Mouse (Mus musculus) ES-E14 (cell line): ENCODE results near the gene Nprl3. TPM values are rescaled to one million over a fixed set of nuclear protein-coding genes. Genes with fewer than 3 reads are reported as not detected.
"Not testable (repeated sequence)": the region's sequence is repeated elsewhere in the genome, so short reads cannot be mapped to it uniquely, and the experiment has no call there.

Experiments used
- DNase-seq: peaks from one replicate; pipeline ENCODE4 v3.0.0-alpha.2; 2013; ENCODE audit warnings: low read depth, low spot score
- H3K27ac ChIP-seq: 2 replicates; pipeline ENCODE4 v1.5.1; 2012; ENCODE audit warnings: low read depth, mild to moderate bottlenecking, low read length, moderate library complexity, mixed read lengths; ENCODE audit not compliant: poor library complexity, insufficient read depth, severe bottlenecking
- H3K36me3 ChIP-seq: 2 replicates; pipeline ENCODE4 v1.6.1; 2012; ENCODE audit warnings: mild to moderate bottlenecking, low read length, moderate library complexity, mixed read lengths; ENCODE audit not compliant: control insufficient read depth, poor library complexity, insufficient read depth, severe bottlenecking
- H3K4me1 ChIP-seq, 2 experiments: fragments of 150-350 bp in 1 of 2; sonication (generic) in 1 of 2; 2 replicates each; pipeline ENCODE4 v1.6.1; 2012; ENCODE audit warnings: low read length in 2 of 2, mild to moderate bottlenecking in 1 of 2, mixed read lengths in 1 of 2; ENCODE audit not compliant: control insufficient read depth in 2 of 2, insufficient read depth in 2 of 2, poor library complexity in 1 of 2
- H3K4me3 ChIP-seq, 2 experiments: fragments of 150-350 bp in 1 of 2; sonication (generic) in 1 of 2; 2 replicates each; pipeline ENCODE4 v1.5.1; 2012; ENCODE audit warnings: low read length in 2 of 2, low read depth in 1 of 2, mild to moderate bottlenecking in 1 of 2, mixed read lengths in 1 of 2; ENCODE audit not compliant: insufficient read depth in 1 of 2, poor library complexity in 1 of 2, severe bottlenecking in 1 of 2
- H3K9ac ChIP-seq: 2 replicates; pipeline ENCODE4 v1.6.1; 2012; ENCODE audit warnings: low read depth, mild to moderate bottlenecking, low read length, mixed read lengths; ENCODE audit not compliant: poor library complexity, insufficient read depth, severe bottlenecking
- H3K9me3 ChIP-seq: fragments of 150-350 bp; sonication (generic); 2 replicates; pipeline ENCODE4 v1.6.1; 2012; ENCODE audit warnings: low read depth, mild to moderate bottlenecking, low read length; ENCODE audit not compliant: control insufficient read depth, insufficient read depth
- CHD2 ChIP-seq: IDR thresholded peaks from 2 replicates; pipeline ENCODE4 v1.6.1; 2014; ENCODE audit warnings: mild to moderate bottlenecking, low read depth, low read length, inconsistent platforms
- HCFC1 ChIP-seq: IDR thresholded peaks from 2 replicates; pipeline ENCODE4 v1.6.1; 2012; ENCODE audit warnings: low read length, inconsistent platforms, borderline replicate concordance; ENCODE audit not compliant: insufficient read depth
- MAFK ChIP-seq: IDR thresholded peaks from 2 replicates; pipeline ENCODE4 v1.6.1; 2014; ENCODE audit warnings: mild to moderate bottlenecking, low read depth, low read length, inconsistent platforms; ENCODE audit not compliant: insufficient read depth
- ZC3H11A ChIP-seq: IDR thresholded peaks from 2 replicates; pipeline ENCODE4 v1.6.1; 2012; ENCODE audit warnings: low read depth, mild to moderate bottlenecking, inconsistent platforms, low read length, borderline replicate concordance
- ZNF384 ChIP-seq: IDR thresholded peaks from 2 replicates; pipeline ENCODE4 v1.6.1; 2012; ENCODE audit warnings: low read depth, low read length, inconsistent platforms
- in situ Hi-C, 2 experiments: fragments of 600-800 bp; cut with MboI; formaldehyde crosslinking; loops; one replicate each; pipeline ENCODE4 v1.15.1; 2025; ENCODE audit warnings: low sequenced_read_pairs in 2 of 2, inconsistent platforms in 1 of 2; ENCODE audit not compliant: unreplicated experiment in 2 of 2
- total RNA-seq: library from RNA; depleted of rRNA; stranded (reverse); fragments of 300-350 nt; gene quantifications from 2 replicates; pipeline ENCODE4 v1.2.3, GENCODE M21; 2012

The Nprl3 gene
- total RNA-seq, 1 experiment, result 47.2 TPM

DNA sequence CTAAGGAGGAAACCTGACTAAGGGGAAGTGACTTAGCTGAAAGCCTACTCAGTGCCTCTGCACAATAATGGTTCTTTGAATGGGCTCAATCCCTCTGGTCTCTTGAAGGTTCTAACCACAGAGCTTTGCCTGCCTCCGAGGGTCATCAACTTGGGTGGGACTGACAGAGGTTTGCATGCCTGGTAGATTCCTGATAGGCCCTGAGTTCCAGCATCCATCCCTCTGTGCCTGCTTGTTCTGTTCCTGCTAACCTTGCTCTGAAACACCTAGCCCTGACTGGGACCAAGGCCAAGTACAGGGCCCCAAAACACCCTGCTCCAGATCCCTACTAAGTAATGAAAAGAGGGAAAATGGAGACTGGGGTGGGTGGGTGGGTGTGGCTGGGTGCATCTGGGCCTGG, 35.9 kb upstream of the Nprl3 start:
- TF ChIP-seq HCFC1 (no peak), MAFK (no peak), ZC3H11A (no peak), CHD2 (no peak), ZNF384 (no peak)
- Histone ChIP-seq H3K9ac (no peak overlapping the region), H3K9me3 (no peaks in the 10 kb centered on the region), H3K36me3 (no peaks in the 10 kb centered on the region), H3K27ac (no peak overlapping the region), H3K4me3 (no peak overlapping the region), H3K4me1 (no peaks in the 10 kb centered on the region)
- no peak for DNase-seq
- in situ Hi-C loops, result no loop called here

DNA sequence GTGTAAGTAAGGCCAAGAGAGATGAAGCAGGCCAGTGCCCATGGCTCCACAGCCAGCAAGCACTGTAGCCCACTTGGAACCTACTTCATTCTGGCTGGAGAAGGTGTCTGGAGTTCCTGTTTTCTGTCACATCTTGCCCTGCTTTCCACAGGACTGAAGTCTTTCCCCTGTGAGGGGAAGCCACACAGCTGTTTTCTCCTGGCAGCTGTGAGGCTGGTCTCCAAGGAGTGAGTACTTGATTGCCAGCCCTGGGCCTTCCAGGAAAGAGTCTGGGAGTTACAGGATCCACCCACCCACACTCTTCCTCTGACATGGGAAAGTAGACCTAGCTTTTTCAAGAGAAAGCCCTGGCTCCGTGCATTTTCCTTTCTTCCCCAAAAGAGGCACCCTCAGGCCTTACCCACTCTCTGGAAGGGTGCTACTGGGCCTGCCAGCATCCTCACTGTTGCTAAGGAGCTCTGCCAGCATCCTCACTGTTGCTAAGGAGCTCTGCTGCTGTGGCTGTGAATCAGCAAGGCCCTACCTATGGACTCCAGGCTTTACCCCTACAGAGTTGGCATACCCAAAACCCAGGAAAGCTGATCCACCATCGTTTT, 35.4 kb upstream of the Nprl3 start:
- H3K36me3 ChIP-seq, result no peaks in the 10 kb centered on the region
- H3K4me3 ChIP-seq, result no peak overlapping the region
- no peak for TF ChIP-seq ZC3H11A
- no peak for TF ChIP-seq HCFC1
- TF ChIP-seq ZNF384, result no peak
- TF ChIP-seq MAFK, result no peak
- no peak for TF ChIP-seq CHD2
- H3K9me3 ChIP-seq, result no peaks in the 10 kb centered on the region
- no peak for DNase-seq
- no peaks in the 10 kb centered on the region for H3K4me1 ChIP-seq
- in situ Hi-C loops, result no loop called here
- no peak overlapping the region for H3K27ac ChIP-seq
- H3K9ac ChIP-seq, result no peak overlapping the region

DNA sequence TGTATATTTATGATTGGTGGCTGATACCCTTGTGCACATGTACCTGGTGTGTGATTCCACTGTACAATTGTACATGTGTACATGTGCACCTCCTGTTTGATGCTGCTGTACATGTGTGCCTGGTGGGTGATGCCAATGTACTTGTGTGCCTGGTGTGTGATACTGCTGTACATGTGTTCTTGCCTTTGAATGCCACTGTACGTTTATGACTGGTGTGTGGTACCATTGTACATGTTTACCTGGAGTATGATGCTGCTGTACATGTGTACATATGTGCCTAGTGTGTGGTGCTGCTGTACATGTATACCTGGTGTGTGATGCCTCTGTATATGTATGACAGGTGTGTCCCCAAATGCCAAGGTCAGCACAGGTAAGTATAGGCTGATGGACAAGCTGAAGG, 34.0 kb upstream of the Nprl3 start:
- H3K9ac ChIP-seq, result no peak overlapping the region

GRCm38 (mm10) chr11:32300279-32301267, 33.1 kb upstream of the Nprl3 start:
- no peaks in the 10 kb centered on the region for H3K9me3 ChIP-seq
- in situ Hi-C loops, result no loop called here
- no peaks in the 10 kb centered on the region for H3K4me1 ChIP-seq
- H3K36me3 ChIP-seq, result no peaks in the 10 kb centered on the region
- H3K9ac ChIP-seq, result 0 out of 2 replicates have a peak overlapping the region, but pooled peaks have one; percentile 6
- H3K27ac ChIP-seq, result no peak overlapping the region
- DNase-seq, result no peak
- peak overlapping the region; percentile 22 to 49; a peak in 2 of 4 replicates for H3K4me3 ChIP-seq
- TF ChIP-seq MAFK (no peak), CHD2 (no peak), ZC3H11A (no peak), ZNF384 (no peak), HCFC1 (no peak)

More for the DNA sequence above, 34.0 kb upstream of the Nprl3 start:
- H3K9me3 ChIP-seq, result no peaks in the 10 kb centered on the region
- TF ChIP-seq ZC3H11A, result no peak
- no peak for TF ChIP-seq HCFC1
- TF ChIP-seq CHD2, result no peak
- TF ChIP-seq ZNF384, result no peak
- TF ChIP-seq MAFK, result no peak
- in situ Hi-C loops, result no loop called here
- H3K27ac ChIP-seq, result no peak overlapping the region
- H3K4me3 ChIP-seq, result no peak overlapping the region
- no peak for DNase-seq
- no peaks in the 10 kb centered on the region for H3K36me3 ChIP-seq
- no peaks in the 10 kb centered on the region for H3K4me1 ChIP-seq

GRCm38 (mm10) chr11:32299865-32300264, 32.4 kb upstream of the Nprl3 start, which contains the start of gene Hbq1a:
Hbq1a (plus strand) TSS chr11:32300069.
- in situ Hi-C loops, H3K9me3 ChIP-seq, H3K36me3 ChIP-seq, DNase-seq, H3K4me1 ChIP-seq, H3K27ac ChIP-seq: not testable (repeated sequence)
- H3K9ac ChIP-seq, result 0 out of 2 replicates have a peak within 1 kb of the TSS, but pooled peaks have one; percentile 6
- peak within 1 kb of the TSS; percentile 22 to 49; a peak in 3 of 4 replicates for H3K4me3 ChIP-seq
